Mouse (Mus musculus): ENCODE data around the gene Zfp292. TPM values are rescaled to one million over a fixed set of nuclear protein-coding genes. Genes with fewer than 3 reads are reported as not detected.
A peak's percentile ranks its signal among the peaks of the same experiment; 100 is the strongest.

The Zfp292 gene
- polyA plus RNA-seq, 1 experiment from 2014 or later: 52.8 TPM

DNA sequence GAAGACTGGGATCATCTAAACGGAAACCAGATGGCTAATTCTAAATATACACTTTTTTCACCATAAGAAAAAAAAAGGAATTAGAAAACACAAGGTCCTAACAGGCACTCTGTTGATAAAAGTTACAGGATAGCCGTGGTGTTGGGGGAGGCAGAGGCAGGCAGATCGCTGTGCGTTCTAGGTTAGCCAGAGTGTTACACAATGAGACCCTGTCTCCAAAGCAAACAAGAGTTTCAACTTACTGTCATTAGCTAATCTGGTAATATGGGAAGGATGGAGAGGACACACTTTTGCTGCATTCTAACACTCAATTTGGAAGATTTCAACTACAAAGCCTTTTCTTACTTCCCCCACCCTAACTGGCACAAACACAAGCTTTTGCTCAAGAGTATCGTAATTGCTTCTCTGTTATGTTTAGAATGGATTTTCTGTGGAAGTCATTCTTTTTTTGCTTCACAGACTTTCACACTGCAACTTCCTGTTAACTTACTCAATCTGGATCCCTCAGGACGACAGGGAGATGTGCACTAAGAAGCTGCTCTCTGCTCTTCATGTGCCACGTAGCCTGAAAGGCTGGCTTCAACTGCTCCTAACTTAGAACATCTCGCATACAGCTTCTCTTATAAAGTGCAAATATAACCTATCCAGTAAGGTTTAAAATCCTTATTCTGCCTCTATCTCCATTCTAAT lies 85.3 kb downstream of the Zfp292 start:
- WGBS: 87% methylated on average over 8 of the region's 8 CpGs
- H3K27ac ChIP-seq (replicated peaks; ENCODE audit: low read depth, low read length): no peak overlapping the region
- no peaks in the 10 kb centered on the region for H3K27me3 ChIP-seq (ENCODE audit: control insufficient read depth, insufficient read depth, low read length)
- no peaks in the 10 kb centered on the region for H3K36me3 ChIP-seq (ENCODE audit: control insufficient read depth, insufficient read depth, low read length)
- no peak overlapping the region for H3K9ac ChIP-seq (replicated peaks; ENCODE audit: low read length)
- DNase-seq: no peak
- H3K4me3 ChIP-seq (replicated peaks; ENCODE audit: low read depth, low read length): no peak overlapping the region
- no peak for ATAC-seq (ENCODE audit: low FRiP score, low TSS enrichment)
- H3K4me1 ChIP-seq (ENCODE audit: control insufficient read depth, insufficient read depth, low read length): no peaks in the 10 kb centered on the region
- H3K9me3 ChIP-seq (ENCODE audit: control insufficient read depth, low read length): no peaks in the 10 kb centered on the region
- H3K4me2 ChIP-seq (ENCODE audit: low read length): no peak overlapping the region

DNA sequence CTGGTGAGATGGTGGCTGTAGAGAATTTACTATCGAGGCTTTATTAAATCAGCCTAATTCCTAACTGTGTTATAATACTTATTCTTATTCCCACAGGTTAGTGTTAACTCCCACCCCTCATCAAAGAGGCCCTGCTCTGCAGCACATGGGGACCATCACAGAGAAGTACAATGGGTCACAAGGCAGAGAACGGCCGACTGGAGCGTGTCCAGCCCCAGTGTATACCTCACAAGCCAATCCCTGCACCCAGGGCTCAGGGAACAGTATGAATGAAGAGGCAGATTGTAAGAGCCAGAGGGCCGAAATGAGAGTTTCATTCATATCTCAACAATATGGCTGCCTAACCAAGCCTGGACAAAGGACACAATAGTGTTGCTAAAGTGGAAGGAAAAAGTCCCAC lies 86.5 kb downstream of the Zfp292 start:
- DNase-seq (no peak), ATAC-seq (ENCODE audit: low FRiP score, low TSS enrichment) (no peak)
- H3K9ac ChIP-seq (replicated peaks; ENCODE audit: low read length): no peak overlapping the region
- no peak overlapping the region for H3K4me3 ChIP-seq (replicated peaks; ENCODE audit: low read depth, low read length)
- H3K4me2 ChIP-seq (ENCODE audit: low read length): no peak overlapping the region
- H3K27me3 ChIP-seq (ENCODE audit: control insufficient read depth, insufficient read depth, low read length): no peaks in the 10 kb centered on the region
- H3K36me3 ChIP-seq (ENCODE audit: control insufficient read depth, insufficient read depth, low read length): no peaks in the 10 kb centered on the region
- no peaks in the 10 kb centered on the region for H3K9me3 ChIP-seq (ENCODE audit: control insufficient read depth, low read length)
- WGBS: 75% methylated on average over 5 of the region's 5 CpGs
- no peak overlapping the region for H3K27ac ChIP-seq (replicated peaks; ENCODE audit: low read depth, low read length)
- no peaks in the 10 kb centered on the region for H3K4me1 ChIP-seq (ENCODE audit: control insufficient read depth, insufficient read depth, low read length)

DNA sequence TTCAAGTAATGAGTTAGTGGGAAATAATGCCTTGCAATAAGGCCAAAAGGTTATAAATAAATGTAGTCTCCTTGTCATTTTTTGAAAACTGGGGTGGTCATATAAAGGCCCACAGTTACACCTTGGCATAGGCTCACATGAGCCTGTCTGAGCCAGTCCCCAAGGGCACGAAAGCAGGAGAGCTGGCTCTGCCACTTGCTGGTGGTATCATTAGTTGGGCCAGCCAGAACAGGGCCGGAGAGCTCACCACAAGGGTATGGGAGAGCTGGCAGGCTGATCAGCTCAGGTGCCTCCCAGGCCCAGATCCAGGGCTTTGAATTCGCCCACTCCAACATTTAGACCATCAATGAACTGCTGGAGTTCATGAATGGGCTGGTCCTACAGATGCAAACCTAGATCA lies 96.3 kb downstream of the Zfp292 start:
- H3K27ac ChIP-seq (replicated peaks; ENCODE audit: low read depth, low read length): no peak overlapping the region
- ATAC-seq (ENCODE audit: low FRiP score, low TSS enrichment) (no peak), DNase-seq (no peak)
- H3K4me3 ChIP-seq (replicated peaks; ENCODE audit: low read depth, low read length): no peak overlapping the region
- 85% methylated on average over 3 of the region's 3 CpGs for WGBS
- H3K4me1 ChIP-seq (ENCODE audit: control insufficient read depth, insufficient read depth, low read length): no peaks in the 10 kb centered on the region
- H3K27me3 ChIP-seq (ENCODE audit: control insufficient read depth, insufficient read depth, low read length): no peaks in the 10 kb centered on the region
- H3K4me2 ChIP-seq (ENCODE audit: low read length): no peak overlapping the region
- H3K36me3 ChIP-seq (ENCODE audit: control insufficient read depth, insufficient read depth, low read length): no peaks in the 10 kb centered on the region
- no peak overlapping the region for H3K9ac ChIP-seq (replicated peaks; ENCODE audit: low read length)
- H3K9me3 ChIP-seq (ENCODE audit: control insufficient read depth, low read length): no peaks in the 10 kb centered on the region

DNA sequence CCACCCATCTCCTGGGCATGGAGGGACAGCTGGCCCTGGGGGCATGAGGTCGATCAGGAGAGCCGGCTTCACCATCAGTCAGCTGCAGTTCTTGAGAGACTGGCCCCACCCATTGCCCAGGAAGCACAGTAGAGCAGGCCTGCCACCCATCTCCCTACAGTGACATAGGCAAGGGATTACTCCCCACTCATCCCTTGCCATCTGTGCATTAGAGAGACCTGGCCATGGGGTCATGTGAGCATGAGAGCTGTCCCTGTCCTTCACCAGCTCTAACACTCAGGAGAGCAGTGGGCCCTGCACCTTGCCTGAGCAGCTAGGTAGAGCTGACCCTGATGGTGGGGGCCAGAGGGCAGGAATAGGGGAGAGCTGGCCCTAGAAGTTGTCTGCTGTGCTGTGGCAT lies 97.1 kb downstream of the Zfp292 start:
- 83% methylated on average over 2 of the region's 2 CpGs for WGBS

DNA sequence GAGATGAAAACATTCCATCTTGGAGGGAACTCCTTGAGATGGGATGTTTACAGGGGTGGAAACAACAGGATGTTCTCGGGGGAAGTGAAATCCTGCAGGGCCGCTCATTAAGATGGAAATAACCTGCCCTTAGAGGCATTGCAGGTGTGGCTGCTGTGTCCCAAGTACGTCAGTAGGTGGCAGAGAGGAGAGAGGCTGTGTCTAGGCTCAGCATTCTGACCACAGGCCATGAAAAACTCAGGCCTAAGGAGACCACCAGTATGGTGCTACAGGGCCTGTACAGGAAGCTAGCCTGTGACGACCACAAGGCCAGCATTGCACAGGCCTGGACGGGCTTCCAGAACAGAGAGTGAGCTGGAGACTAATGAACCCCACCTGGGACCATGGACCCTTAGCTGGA lies 97.9 kb downstream of the Zfp292 start:
- no peak overlapping the region for H3K9ac ChIP-seq (replicated peaks; ENCODE audit: low read length)
- no peak overlapping the region for H3K4me3 ChIP-seq (replicated peaks; ENCODE audit: low read depth, low read length)
- H3K9me3 ChIP-seq (ENCODE audit: control insufficient read depth, low read length): no peaks in the 10 kb centered on the region
- DNase-seq (no peak), ATAC-seq (ENCODE audit: low FRiP score, low TSS enrichment) (no peak)
- no peaks in the 10 kb centered on the region for H3K4me1 ChIP-seq (ENCODE audit: control insufficient read depth, insufficient read depth, low read length)
- no peak overlapping the region for H3K27ac ChIP-seq (replicated peaks; ENCODE audit: low read depth, low read length)
- 64% methylated on average over 5 of the region's 5 CpGs for WGBS
- no peaks in the 10 kb centered on the region for H3K27me3 ChIP-seq (ENCODE audit: control insufficient read depth, insufficient read depth, low read length)
- no peak overlapping the region for H3K4me2 ChIP-seq (ENCODE audit: low read length)
- no peaks in the 10 kb centered on the region for H3K36me3 ChIP-seq (ENCODE audit: control insufficient read depth, insufficient read depth, low read length)

More for the DNA sequence above, 97.1 kb downstream of the Zfp292 start:
- Histone ChIP-seq H3K9me3 (ENCODE audit: control insufficient read depth, low read length) (no peaks in the 10 kb centered on the region), H3K4me3 (replicated peaks; ENCODE audit: low read depth, low read length) (no peak overlapping the region), H3K27me3 (ENCODE audit: control insufficient read depth, insufficient read depth, low read length) (no peaks in the 10 kb centered on the region), H3K36me3 (ENCODE audit: control insufficient read depth, insufficient read depth, low read length) (no peaks in the 10 kb centered on the region), H3K27ac (replicated peaks; ENCODE audit: low read depth, low read length) (no peak overlapping the region), H3K4me2 (ENCODE audit: low read length) (no peak overlapping the region), H3K9ac (replicated peaks; ENCODE audit: low read length) (no peak overlapping the region), H3K4me1 (ENCODE audit: control insufficient read depth, insufficient read depth, low read length) (no peaks in the 10 kb centered on the region)
- no peak for ATAC-seq (ENCODE audit: low FRiP score, low TSS enrichment)
- DNase-seq: no peak

DNA sequence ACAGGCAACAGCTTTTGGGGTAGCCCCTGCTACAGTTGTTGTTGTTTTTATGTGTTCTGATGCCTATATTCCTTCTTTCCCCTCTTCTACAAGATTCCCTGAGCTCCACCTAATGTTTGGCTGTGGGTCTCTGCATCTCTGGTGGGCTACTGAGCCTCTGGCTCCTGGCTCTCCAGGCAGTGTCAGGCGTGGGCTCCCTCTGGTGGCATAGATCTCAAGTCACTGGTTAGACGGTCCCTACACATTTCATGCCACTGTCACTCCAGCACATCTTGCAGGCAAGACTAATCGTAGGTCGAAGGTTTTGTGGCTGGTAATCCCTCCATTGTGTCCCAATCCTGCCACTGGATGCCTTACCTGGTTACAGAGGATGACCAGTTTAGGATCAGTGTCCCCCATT lies 100.0 kb downstream of the Zfp292 start:
- H3K9ac ChIP-seq (replicated peaks; ENCODE audit: low read length): no peak overlapping the region
- no peak for ATAC-seq (ENCODE audit: low FRiP score, low TSS enrichment)
- H3K27me3 ChIP-seq (ENCODE audit: control insufficient read depth, insufficient read depth, low read length): no peaks in the 10 kb centered on the region
- H3K27ac ChIP-seq (replicated peaks; ENCODE audit: low read depth, low read length): no peak overlapping the region
- WGBS: 21% methylated on average over 4 of the region's 4 CpGs
- H3K4me2 ChIP-seq (ENCODE audit: low read length): no peak overlapping the region
- H3K4me1 ChIP-seq (ENCODE audit: control insufficient read depth, insufficient read depth, low read length): no peaks in the 10 kb centered on the region
- peak; percentile 63 for DNase-seq
- H3K4me3 ChIP-seq (replicated peaks; ENCODE audit: low read depth, low read length): no peak overlapping the region
- no peaks in the 10 kb centered on the region for H3K36me3 ChIP-seq (ENCODE audit: control insufficient read depth, insufficient read depth, low read length)
- H3K9me3 ChIP-seq (ENCODE audit: control insufficient read depth, low read length): no peaks in the 10 kb centered on the region

DNA sequence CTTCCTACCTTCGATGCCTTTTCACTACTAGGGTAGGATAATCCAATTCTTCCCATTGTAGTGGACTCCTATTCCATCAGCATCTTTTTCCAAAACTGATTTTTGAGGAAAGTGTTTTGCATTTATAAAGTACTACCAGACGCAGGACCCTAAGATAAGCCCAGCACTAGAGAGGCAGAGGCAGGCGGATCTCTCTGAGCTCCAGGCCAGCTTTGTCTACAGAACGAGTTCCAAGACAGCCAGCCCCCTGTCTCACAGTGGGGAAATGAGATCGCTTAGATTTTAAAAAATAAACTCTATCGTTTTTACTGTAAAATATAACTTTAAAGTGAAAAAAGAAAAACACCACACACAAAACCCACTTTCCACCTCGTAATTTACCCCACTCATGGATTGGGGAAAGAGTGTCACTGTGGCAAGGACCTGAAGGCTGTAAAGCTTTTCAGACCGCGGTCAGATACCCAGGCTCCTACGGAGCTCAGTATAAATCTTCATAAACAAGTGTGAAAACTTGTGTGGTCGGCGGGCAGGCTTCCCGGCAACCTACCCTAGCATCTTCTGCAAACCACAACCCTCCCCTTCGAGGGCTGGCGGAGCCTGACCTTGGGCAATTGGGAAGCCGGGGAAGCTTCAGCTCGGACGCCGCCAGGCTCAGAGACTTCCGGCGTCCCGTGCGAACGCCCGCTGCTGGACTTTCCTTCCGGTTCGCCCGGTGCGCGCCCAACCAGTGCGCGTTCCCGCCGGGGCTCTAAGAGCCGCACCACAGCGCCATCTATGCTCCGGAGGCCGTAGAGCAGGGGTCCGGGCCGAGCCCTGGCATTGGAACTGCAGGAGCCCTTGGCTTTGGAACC lies 104.9 kb downstream of the Zfp292 start, which contains the start of gene Smim8:
Gene Smim8 (minus strand): TSS at position 747 of the 851 bp plus-strand sequence.
- peak within 1 kb of the TSS; percentile 63 for H3K4me3 ChIP-seq (replicated peaks; ENCODE audit: low read depth, low read length)
- peak within 1 kb of the TSS; percentile 70 for H3K9ac ChIP-seq (replicated peaks; ENCODE audit: low read length)
- peak; percentile 98 for DNase-seq
- H3K27me3 ChIP-seq (ENCODE audit: control insufficient read depth, insufficient read depth, low read length): no peaks in the 10 kb centered on the region
- ATAC-seq (ENCODE audit: low FRiP score, low TSS enrichment): peak; percentile 92
- peak within 1 kb of the TSS; percentile 84 for H3K27ac ChIP-seq (replicated peaks; ENCODE audit: low read depth, low read length)
- no peaks in the 10 kb centered on the region for H3K36me3 ChIP-seq (ENCODE audit: control insufficient read depth, insufficient read depth, low read length)
- no peaks in the 10 kb centered on the region for H3K9me3 ChIP-seq (ENCODE audit: control insufficient read depth, low read length)
- no peaks in the 10 kb centered on the region for H3K4me1 ChIP-seq (ENCODE audit: control insufficient read depth, insufficient read depth, low read length)
- H3K4me2 ChIP-seq (ENCODE audit: low read length): peak within 1 kb of the TSS; percentile 79
- WGBS: 5% methylated on average over 40 of the region's 40 CpGs

DNA sequence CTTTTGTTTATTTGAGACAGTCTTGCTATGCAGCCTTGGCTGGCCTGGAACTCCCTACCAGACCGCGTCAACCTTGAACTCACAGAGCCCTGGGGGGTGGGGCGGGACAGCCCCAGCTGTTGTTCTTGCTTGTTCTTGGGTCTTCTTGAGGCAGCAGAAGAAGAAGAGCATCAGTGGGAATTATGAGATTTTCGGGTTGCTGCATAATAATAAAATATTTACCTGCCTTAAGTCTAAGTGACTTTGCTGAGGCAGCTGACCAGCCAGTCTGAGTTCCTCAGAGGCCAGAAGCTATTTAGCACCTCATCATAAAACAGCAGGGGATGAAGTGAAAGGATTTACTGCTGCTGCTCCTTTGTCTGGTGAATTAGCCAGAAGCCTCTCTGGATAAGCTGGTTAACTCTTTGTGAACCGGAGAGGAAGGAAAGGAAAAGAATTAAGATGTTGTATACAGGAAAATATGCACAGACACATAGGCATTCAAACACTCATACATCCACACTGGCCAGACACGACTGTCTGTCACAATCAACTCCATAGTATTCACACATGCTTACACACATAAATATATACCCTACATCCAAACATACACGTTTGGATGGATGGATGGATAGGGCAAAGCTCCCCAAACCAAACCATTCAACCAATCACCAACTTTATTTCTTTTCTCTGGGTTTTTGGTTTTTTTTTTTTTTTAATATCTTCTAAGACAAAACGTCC lies 110.9 kb downstream of the Zfp292 start:
- 5% methylated on average over 8 of the region's 8 CpGs for WGBS
- H3K27me3 ChIP-seq (ENCODE audit: control insufficient read depth, insufficient read depth, low read length): no peaks in the 10 kb centered on the region
- no peak overlapping the region for H3K4me3 ChIP-seq (replicated peaks; ENCODE audit: low read depth, low read length)
- peak; percentile 34; the same call in 1 of the 2 replicates for ATAC-seq (ENCODE audit: low FRiP score, low TSS enrichment)
- peaks cover 14% of the 10 kb centered on the region for H3K36me3 ChIP-seq (ENCODE audit: control insufficient read depth, insufficient read depth, low read length)
- no peak overlapping the region for H3K9ac ChIP-seq (replicated peaks; ENCODE audit: low read length)
- 0 out of 2 replicates have a peak overlapping the region, but pooled peaks have one; percentile 32 for H3K27ac ChIP-seq (replicated peaks; ENCODE audit: low read depth, low read length)
- 0 out of 2 replicates have a peak, but pooled peaks cover 2% of the 10 kb centered on the region for H3K4me1 ChIP-seq (ENCODE audit: control insufficient read depth, insufficient read depth, low read length)
- DNase-seq: peak; percentile 67
- 0 out of 2 replicates have a peak overlapping the region, but pooled peaks have one; percentile 15 for H3K4me2 ChIP-seq (ENCODE audit: low read length)
- no peaks in the 10 kb centered on the region for H3K9me3 ChIP-seq (ENCODE audit: control insufficient read depth, low read length)

Data from midbrain, embryonic 14.5 days (tissue).